Mouse (Mus musculus): Measurements from ENCODE around the gene Mycbpap. TPM values are rescaled to one million over a fixed set of nuclear protein-coding genes. Genes with fewer than 3 reads are reported as not detected.

Gene Mycbpap
- total and polyA plus RNA-seq, 2 experiments from 2014 or later: 2.0 to 3.2 TPM

- H3K27me3 ChIP-seq (ENCODE audit: insufficient read depth, low read length): peaks cover 4% of the 10 kb centered on the region; the same call in 1 of the 2 replicates
- peak; percentile 33 for DNase-seq (ENCODE audit: low spot score)
- peak overlapping the region; percentile 20; the same call in 1 of the 2 replicates for H3K4me2 ChIP-seq (ENCODE audit: low read depth, low read length, poor library complexity, severe bottlenecking)
- no peak for TF ChIP-seq CTCF (IDR thresholded peaks at IDR 0.05)
- peaks cover 14% of the 10 kb centered on the region for H3K4me1 ChIP-seq (ENCODE audit: insufficient read depth, low read length)
- H3K27ac ChIP-seq (ENCODE audit: low read depth, low read length): no peak overlapping the region
- no peak for ATAC-seq (ENCODE audit: low FRiP score)
- no peak overlapping the region for H3K9ac ChIP-seq (replicated peaks; ENCODE audit: low read length, poor library complexity, severe bottlenecking)
- H3K4me3 ChIP-seq (ENCODE audit: low read depth, low read length): no peak overlapping the region
- WGBS: 21% methylated on average over 19 of the region's 19 CpGs
- H3K9me3 ChIP-seq (ENCODE audit: low read length): no peaks in the 10 kb centered on the region
- no peaks in the 10 kb centered on the region for H3K36me3 ChIP-seq (ENCODE audit: insufficient read depth, low read length)
Measured at GRCm38 (mm10) chr11:94498093-94498996, 23.2 kb downstream of the Mycbpap start.

GRCm38 (mm10) chr11:94495415-94495814 is 26.1 kb downstream of the Mycbpap start:
- Histone ChIP-seq H3K4me1 (ENCODE audit: insufficient read depth, low read length) (peaks cover 14% of the 10 kb centered on the region), H3K9me3 (ENCODE audit: low read length) (no peaks in the 10 kb centered on the region), H3K27ac (ENCODE audit: low read depth, low read length) (no peak overlapping the region), H3K36me3 (ENCODE audit: insufficient read depth, low read length) (no peaks in the 10 kb centered on the region), H3K9ac (replicated peaks; ENCODE audit: low read length, poor library complexity, severe bottlenecking) (no peak overlapping the region), H3K4me3 (ENCODE audit: low read depth, low read length) (no peak overlapping the region), H3K27me3 (ENCODE audit: insufficient read depth, low read length) (peaks cover 4% of the 10 kb centered on the region; the same call in 1 of the 2 replicates), H3K4me2 (ENCODE audit: low read depth, low read length, poor library complexity, severe bottlenecking) (no peak overlapping the region)
- no peak for TF ChIP-seq CTCF (IDR thresholded peaks at IDR 0.05)
- ATAC-seq (ENCODE audit: low FRiP score): no peak
- 82% methylated on average over 3 of the region's 3 CpGs for WGBS
- no peak for DNase-seq (ENCODE audit: low spot score)

DNA sequence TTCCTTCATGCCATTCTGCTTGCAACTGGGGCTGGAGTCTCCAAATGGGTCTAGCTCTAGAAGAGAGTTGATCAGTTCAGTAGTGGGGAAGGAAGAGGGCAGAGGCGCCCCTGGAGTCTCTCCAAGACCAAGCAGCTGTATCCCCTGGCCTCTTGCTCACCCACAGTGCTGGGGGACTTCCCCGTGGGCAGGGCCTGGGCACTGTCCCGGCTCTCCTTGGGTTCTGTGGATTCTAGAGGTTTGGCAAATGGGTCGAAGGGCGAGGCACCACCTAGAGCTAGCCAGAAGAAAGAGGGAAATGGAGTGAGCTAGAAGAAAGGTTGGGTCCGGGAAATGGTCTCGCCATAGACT is 29.8 kb downstream of the Mycbpap start:
- WGBS: 72% methylated on average over 7 of the region's 7 CpGs
- 0 out of 2 replicates have a peak, but pooled peaks cover 1% of the 10 kb centered on the region for H3K27me3 ChIP-seq (ENCODE audit: insufficient read depth, low read length)
- H3K4me1 ChIP-seq (ENCODE audit: insufficient read depth, low read length): no peaks in the 10 kb centered on the region; the same call in 1 of the 2 replicates
- peak overlapping the region; percentile 50 for H3K4me3 ChIP-seq (ENCODE audit: low read depth, low read length)
- no peaks in the 10 kb centered on the region for H3K9me3 ChIP-seq (ENCODE audit: low read length)
- H3K9ac ChIP-seq (replicated peaks; ENCODE audit: low read length, poor library complexity, severe bottlenecking): peak overlapping the region; percentile 70; the same call in 1 of the 2 replicates
- no peaks in the 10 kb centered on the region for H3K36me3 ChIP-seq (ENCODE audit: insufficient read depth, low read length)
- TF ChIP-seq CTCF (IDR thresholded peaks at IDR 0.05): no peak
- no peak overlapping the region for H3K27ac ChIP-seq (ENCODE audit: low read depth, low read length)
- H3K4me2 ChIP-seq (ENCODE audit: low read depth, low read length, poor library complexity, severe bottlenecking): peak overlapping the region; percentile 73
- DNase-seq (ENCODE audit: low spot score): no peak
- ATAC-seq (ENCODE audit: low FRiP score): no peak

- Histone ChIP-seq H3K36me3 (ENCODE audit: insufficient read depth, low read length) (no peaks in the 10 kb centered on the region), H3K9me3 (ENCODE audit: low read length) (no peaks in the 10 kb centered on the region), H3K4me1 (ENCODE audit: insufficient read depth, low read length) (no peaks in the 10 kb centered on the region; the same call in 1 of the 2 replicates), H3K9ac (replicated peaks; ENCODE audit: low read length, poor library complexity, severe bottlenecking) (peak overlapping the region; percentile 70), H3K4me3 (ENCODE audit: low read depth, low read length) (peak overlapping the region; percentile 50), H3K4me2 (ENCODE audit: low read depth, low read length, poor library complexity, severe bottlenecking) (peak overlapping the region; percentile 73), H3K27ac (ENCODE audit: low read depth, low read length) (0 out of 2 replicates have a peak overlapping the region, but pooled peaks have one; percentile 32), H3K27me3 (ENCODE audit: insufficient read depth, low read length) (0 out of 2 replicates have a peak, but pooled peaks cover 4% of the 10 kb centered on the region)
- TF ChIP-seq CTCF (IDR thresholded peaks at IDR 0.05): peak; percentile 39; the same call in 1 of the 2 replicates
- ATAC-seq (ENCODE audit: low FRiP score): peak; percentile 68
- 5% methylated on average over 53 of the region's 55 CpGs for WGBS
- peak; percentile 75 for DNase-seq (ENCODE audit: low spot score)
Measured at GRCm38 (mm10) chr11:94491035-94491748, 30.4 kb downstream of the Mycbpap start.

GRCm38 (mm10) chr11:94489745-94490144 is 31.8 kb downstream of the Mycbpap start:
- H3K9me3 ChIP-seq (ENCODE audit: low read length): no peaks in the 10 kb centered on the region
- TF ChIP-seq CTCF (IDR thresholded peaks at IDR 0.05): no peak
- no peak overlapping the region for H3K4me3 ChIP-seq (ENCODE audit: low read depth, low read length)
- no peaks in the 10 kb centered on the region; the same call in 1 of the 2 replicates for H3K4me1 ChIP-seq (ENCODE audit: insufficient read depth, low read length)
- H3K27ac ChIP-seq (ENCODE audit: low read depth, low read length): no peak overlapping the region
- DNase-seq (ENCODE audit: low spot score) (no peak), ATAC-seq (ENCODE audit: low FRiP score) (no peak)
- 30% methylated on average over 4 of the region's 4 CpGs for WGBS
- H3K9ac ChIP-seq (replicated peaks; ENCODE audit: low read length, poor library complexity, severe bottlenecking): no peak overlapping the region
- H3K4me2 ChIP-seq (ENCODE audit: low read depth, low read length, poor library complexity, severe bottlenecking): no peak overlapping the region
- H3K36me3 ChIP-seq (ENCODE audit: insufficient read depth, low read length): no peaks in the 10 kb centered on the region
- 0 out of 2 replicates have a peak, but pooled peaks cover 4% of the 10 kb centered on the region for H3K27me3 ChIP-seq (ENCODE audit: insufficient read depth, low read length)
